Mouse (Mus musculus): Measurements from ENCODE around the gene Gimap8.
A peak's percentile ranks its signal among the peaks of the same experiment; 100 is the strongest.

The Gimap8 gene

GRCm38 (mm10) chr6:48638553-48638952, 8.5 kb upstream of the Gimap8 start:
- no peak for DNase-seq

DNA sequence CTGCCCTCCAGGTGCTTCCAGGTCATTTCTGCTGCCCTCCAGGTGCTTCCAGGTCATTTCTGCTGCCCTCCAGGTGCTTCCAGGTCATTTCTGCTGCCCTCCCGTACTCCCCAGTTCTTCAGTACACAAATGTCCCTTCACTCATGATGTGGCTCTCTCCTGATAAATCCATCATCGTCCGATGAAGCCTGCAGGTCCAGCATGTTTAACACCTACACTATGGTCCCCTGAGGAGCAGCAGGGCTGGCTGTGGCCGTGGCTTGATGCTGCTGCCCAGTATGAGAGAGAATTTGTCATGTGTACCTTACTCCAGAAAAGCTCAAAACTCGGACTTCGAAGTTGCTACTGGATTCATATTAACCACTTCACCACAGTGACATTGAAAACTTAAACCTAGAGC, 5.6 kb upstream of the Gimap8 start:
- no peak for DNase-seq

DNA sequence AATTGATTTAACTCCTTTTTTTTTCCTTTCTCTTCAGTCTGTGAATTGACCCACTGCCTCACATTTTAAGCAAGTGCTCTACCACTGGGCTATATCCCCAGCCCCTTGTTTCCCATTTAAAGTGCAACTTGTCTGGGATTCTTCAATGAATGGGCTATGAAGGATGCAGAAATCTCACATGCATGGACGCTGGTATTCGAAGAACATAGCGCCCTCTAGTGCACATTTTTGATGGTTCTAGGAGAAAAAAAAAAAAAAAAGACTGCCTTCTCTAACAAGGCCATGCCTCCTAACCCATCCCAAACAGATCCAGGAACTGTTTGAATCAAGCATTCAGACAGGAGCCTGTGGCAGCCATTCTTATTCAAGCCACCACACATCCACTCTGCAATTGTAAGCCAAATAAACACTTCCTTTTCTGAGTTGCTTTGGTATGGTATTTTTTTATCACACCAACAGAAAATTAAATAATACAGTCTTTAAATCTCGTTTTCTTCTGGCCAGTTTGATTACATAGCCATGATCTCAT, 4.2 kb upstream of the Gimap8 start:
- DNase-seq: peak in 1 of 2 experiments; percentile 36

DNA sequence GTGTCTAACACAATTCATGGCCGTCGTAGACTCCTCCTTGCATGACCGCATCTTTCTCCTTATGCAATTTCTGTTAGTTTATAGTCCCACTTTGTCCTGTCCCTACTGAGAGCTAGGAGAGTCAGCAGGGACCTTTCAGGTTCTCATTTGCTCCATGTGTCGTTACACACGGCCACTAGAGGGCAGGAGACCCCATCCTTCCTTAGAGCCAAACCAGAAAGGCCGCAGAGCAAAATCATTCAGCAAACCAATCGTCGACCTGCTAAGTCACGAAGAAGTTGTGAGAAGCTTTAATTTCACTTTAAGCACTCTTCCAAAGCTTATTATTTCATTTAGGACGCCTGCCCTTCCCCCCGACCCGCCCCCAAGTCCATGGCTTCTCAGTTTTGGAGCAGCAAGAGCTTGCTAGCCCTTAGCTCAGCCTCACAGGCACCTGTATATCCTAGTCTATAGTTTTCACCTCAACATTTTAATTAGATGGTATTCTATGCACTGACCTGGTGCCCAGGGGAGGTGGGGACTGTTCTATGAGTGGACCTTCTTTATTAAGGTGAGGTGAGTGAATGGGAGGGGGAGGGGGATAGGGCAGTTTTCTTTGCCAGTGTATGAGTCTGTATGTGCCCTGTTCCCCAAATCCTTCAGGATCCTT, 1.2 kb upstream of the Gimap8 start:
- peak; percentile 84 to 88 for DNase-seq

GRCm38 (mm10) chr6:48646309-48646690, 734 bp upstream of the Gimap8 start:
- no peak for DNase-seq

DNA sequence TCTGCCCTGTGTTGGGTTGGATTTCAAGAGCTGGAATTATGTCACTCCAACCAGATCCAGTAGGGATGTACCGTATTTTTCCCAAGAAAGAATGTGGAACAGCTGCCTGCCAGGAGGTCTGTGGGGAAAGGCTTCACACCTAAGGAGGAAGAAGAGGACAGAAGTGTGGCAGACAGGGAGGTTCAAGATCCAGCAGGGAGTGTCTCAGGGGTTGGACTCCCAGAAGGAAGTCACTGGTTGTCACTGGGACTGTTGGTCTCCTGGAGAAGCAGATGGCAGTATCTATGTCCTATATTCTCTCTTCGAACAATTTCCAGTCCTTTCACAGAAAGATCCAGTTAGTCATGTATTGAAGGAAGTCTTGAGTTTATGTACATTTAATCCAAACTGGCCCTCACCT, 577 bp downstream of the Gimap8 start:
- DNase-seq: no peak

GRCm38 (mm10) chr6:48648779-48649178, 1.7 kb downstream of the Gimap8 start:
- DNase-seq: no peak

DNA sequence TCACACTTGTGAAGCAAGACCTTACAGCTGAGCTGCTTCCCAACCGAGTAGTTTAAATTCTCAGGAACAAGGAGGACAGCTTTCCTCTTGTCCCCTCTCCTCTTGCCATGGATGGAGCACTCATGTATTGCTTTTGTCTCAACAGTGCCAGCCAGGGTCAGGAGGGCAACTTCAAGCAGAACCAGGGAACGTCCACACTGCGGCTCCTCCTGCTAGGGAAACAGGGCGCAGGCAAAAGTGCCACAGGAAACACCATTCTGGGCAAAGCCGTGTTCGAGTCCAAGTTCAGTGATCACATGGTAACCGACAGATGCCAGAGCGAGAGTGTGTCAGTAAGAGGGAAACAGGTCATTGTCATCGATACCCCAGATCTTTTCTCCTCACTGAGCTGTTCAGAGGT, 3.0 kb downstream of the Gimap8 start:
- no peak for DNase-seq

DNA sequence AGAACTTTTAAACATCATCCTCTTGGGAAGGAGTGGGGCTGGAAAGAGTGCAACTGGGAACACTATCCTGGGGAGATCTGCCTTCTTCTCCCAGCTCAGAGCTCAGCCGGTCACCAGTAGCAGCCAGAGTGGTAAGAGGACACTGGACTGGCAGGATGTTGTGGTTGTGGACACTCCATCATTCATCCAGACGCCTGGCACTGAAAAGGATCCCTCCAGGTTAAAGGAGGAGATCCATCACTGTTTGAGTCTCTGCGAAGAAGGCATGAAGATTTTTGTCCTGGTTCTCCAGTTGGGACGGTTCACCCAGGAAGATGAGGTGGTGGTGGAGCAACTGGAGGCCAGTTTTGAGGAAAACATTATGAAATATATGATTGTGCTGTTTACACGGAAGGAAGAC, 11.7 kb downstream of the Gimap8 start:
- no peak for DNase-seq

DNA sequence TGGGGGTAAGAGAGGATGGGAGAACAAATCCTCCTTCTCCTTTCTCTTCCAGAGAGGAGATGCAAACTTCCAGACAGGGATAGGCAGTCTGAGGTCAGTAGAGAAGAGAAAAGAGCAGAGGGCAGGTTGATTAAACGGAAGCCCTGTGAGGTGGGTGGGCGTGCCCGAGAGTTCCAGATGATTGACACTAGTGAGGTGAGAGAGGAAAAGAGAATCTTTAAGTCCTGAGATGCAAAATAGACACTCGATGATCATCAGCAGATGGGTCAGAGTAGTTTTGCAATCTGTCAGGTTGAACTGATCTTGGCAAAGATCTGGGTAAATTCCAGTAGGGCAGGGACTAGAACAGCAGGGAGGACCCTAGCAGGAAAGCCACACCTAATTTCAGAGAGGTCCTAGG, 17.7 kb downstream of the Gimap8 start:
- DNase-seq: no peak

DNA sequence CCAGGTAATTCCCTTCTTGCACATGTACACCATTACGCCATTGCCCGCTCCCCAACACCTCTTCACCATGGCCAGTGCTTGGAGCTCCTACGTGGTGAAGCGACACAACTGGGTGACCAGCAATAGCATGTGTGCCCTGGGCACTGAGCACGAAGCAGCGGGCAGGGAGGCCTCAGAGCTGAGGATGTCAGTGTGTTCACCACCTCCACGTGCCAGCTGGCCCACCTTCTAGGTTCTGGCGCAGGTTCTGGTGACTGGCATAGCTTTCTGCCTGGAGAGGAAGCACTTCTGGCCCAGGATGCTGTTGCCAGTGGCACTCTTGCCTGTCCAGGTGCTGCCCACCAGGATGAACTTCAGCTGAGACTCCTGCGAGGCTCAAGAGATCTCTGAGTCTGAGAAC, 18.4 kb downstream of the Gimap8 start:
- no peak for DNase-seq

DNA sequence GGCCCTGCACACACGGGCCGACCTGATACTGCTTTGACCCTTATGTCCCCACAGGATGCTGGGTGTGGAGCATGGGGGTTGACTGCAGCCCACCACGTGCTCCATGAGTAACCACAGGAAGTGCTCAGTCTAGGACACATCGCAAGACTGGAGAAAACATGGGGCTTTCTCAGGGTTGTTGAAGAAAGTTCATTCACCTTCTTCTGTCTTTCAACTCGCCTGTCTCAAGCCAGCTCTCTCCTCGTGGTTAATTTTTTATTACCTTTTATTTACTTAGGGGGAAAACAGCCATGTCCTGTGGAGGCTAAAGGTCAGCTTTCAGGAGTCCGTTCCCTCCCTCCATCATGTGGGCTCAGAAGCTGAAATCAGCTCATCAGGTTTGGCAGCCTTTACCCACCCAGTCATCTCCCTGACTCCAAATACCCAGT, 19.1 kb downstream of the Gimap8 start:
- no peak for DNase-seq

DNA sequence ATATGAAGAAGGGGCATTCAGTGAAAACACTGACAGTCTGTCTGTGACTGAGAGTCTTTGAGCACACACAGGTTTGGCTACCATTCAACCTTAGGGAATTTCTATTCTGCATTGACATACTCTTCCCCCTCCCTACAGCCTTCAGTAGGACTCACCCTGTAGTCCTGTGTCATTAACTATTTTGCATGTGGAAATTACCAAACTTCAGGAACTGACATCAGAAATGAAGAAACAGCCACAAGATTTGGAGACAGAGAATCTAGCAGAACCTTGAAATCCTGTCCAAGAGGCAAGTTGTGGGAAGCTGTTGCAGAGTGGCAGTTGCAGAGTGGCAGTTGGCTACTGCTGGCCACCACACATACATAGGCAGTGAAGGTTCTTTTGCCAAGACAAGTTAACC, 21.0 kb downstream of the Gimap8 start:
- DNase-seq: no peak

GRCm38 (mm10) chr6:48669446-48669969, 22.5 kb downstream of the Gimap8 start:
- no peak for DNase-seq

- DNase-seq: no peak
Observed at GRCm38 (mm10) chr6:48674291-48675058, 27.4 kb downstream of the Gimap8 start.

DNA sequence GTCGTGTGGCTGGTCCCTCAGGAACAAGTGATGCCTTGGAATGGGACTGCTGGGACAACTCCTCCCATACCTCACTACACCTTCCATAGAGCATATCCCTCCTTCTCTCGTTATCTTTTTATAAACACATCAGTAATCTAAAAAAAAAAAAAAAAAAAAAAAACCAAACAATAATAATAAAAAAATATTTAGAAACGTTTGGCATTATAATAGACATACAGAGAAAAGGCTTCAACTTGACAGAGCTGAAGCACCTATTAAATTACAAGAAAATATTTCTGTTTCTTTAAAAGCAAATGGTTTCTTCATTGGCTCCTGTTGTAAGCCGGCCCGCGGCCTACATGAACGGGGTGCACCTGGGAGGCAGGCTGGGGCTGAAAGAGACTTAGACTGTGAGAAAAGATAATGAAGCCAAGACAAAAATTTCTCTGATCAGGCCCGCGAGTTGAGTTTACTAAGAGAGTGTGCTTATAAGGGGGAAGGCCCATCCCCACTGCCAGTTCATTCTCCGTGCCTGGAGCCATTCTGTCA, 28.4 kb downstream of the Gimap8 start:
- peak in 1 of 2 experiments; percentile 30 for DNase-seq

DNA sequence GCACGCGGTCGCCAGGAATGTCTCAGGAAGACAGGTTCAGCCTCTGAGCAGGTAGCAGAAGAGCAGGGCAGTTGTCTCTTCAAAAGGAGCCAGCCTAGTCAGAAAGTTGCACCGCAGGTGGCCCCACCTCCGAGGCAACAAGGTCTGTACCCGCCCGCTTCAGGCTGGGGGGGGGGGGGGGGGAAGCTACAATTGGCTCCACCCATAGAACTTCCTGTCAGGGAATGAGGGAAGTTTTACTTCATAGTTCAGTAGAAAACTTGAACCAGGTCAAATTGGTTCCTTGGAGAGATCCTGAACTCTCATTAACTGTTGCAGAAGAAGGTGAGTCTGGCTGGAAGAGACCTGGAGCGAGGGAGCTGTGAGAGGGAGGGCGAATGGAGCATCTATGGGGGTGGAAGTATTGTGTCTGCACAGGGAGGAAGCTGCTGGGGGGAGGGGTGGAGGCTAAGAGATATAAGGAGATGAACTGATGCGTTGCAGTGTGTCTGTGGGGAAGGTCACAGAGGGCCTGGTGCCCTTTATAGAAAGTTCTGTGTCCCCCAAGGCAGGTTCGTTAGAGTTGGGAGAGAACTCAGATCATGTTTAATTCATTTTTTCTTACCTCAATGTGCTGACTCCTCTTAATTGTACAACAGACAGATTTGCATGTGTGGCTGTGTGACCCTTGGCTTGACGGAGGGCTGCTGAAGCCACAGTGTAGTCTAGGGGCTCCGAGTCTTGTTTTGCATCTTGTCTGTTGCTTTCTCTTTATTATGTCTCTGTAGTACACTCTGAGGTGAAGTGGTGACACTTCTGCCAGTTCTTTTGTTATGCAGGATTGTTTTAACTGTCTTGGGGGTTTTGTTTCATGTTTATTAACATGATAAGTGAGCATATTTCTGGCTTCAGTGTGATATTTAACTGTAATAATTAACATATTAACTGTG, 29.2 kb downstream of the Gimap8 start, which contains the start of gene Gimap9:
TSS of gene Gimap9 (plus strand) at position 199 of the 929 bp plus-strand sequence.
- peak; percentile 50 to 70 for DNase-seq

DNA sequence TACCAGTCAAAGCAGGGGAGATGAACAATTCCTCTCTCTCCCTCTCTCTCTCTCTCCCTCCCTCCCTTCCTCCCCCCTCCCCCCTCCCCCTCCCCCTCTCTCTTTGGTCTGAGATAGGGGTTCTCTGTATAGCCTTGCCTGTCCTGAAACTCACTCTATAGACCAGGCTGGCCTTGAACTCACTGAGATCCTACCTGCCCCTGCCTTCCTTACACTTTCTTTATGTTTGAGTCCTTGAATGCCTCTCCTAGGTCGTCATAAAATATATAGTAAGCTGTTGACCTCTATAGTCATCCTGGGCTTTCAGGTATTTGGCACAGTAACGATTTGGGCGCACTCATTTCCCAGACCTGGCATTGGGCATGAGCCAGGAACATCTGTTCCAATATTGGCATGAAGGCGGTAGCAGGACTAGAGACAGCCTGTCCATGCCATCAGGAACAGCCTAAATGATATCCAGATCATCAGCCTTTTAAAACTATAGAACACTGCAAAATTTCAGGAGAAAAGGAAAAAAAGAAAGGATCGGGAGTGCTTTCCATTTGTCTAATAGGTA, 29.9 kb downstream of the Gimap8 start:
- no peak for DNase-seq

DNA sequence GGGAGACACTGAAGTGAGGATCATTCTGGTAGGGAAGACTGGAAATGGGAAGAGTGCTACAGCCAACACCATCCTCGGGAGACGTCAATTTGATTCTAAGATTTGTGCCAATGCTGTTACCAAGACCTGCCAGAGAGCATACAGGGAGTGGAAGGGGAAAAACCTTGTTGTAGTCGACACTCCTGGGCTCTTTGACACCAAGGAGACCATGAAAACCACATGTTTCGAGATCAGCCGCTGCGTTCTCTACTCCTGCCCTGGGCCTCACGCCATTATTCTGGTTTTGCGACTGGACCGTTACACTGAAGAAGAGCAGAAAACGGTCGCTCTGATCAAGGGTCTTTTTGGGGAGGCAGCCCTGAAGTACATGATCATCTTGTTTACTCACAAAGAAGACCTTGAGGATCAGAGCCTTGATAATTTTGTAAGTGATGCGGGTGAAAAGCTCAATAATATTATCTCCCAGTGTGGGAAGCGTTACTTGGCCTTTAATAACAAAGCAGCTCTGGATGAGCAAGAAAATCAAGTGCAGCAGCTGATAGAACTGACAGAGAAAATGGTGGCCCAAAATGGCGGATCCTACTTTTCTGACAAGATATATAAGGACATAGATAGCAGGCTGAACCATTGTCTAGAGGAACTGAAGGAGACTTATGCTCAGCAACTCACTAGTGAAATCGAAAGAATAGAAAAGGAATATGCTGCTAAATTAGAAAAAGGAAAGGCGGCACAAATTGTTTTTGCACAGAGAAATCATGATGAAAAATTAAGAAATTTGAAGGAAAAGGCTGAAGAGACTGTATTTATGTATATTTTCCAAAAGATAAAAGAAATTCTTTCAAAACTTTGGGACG, 30.7 kb downstream of the Gimap8 start:
- DNase-seq: no peak

- no peak for DNase-seq
Observed at GRCm38 (mm10) chr6:48678391-48678790, 31.4 kb downstream of the Gimap8 start.

DNA sequence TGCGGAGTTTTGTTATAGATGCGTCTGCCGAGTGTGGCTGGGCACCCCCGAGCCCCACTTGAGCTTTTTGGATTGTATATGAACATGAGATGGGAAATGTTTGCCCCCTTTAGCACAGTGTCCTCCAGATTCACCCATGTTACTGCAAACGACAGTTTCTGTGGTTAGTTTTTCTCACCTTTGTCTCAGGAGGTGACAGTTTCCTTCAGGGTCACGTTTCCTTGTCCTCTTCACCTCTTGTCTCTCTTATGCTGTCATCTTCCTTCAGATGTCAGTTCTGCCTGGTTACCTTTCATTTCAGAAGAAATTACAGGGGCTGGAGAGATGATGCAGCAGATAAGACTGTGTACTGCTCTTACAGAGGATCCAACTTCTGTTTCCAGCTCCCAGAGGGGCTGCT, 32.7 kb downstream of the Gimap8 start:
- no peak for DNase-seq
